Mouse (Mus musculus): ENCODE measurements at regions not wholly inside any gene's neighbourhood (a gene's known extent, or its start where the extent isn't known, plus 50 kb on each side); places are given as distances from the start of the nearest gene placed in this dataset.

DNA sequence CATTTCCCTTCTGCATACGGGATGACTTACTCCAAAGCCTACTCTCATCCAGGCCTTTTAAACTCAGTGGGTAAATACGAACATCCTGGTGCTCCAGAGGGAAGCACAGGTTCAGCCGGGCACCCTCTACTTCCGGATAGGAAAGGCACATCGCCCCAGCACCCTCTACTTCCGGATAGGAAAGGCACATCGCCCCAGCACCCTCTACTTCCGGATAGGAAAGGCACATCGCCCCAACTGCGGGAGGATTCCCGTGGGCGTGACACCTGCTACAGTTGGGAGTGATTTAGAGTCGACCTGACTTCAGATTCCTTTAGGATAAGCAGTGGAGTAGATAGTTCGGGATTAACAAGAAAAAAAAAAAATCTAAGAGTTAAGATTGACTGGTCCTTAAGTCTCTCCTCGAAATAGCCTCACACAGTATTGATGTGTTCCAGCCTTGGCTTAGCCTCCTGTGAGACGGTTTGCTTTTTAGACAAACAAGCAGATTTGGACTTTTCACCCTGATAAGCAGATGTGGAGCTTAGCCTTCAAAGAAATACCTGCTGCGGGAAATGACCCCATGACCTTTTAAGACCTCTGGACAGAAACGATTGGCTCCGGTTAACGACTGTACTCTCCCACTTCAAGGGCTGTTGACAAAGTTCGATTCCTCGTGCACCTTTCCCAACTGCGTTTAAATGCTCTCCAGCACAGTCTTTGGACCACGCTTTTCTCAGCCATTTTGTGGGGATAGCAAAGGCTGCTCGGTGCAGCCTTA lies 210.1 kb downstream of the Atp23 start:
- Histone ChIP-seq H3K4me1 (ENCODE audit: control insufficient read depth in 2 of 2, insufficient read depth in 2 of 2, low read length in 2 of 2) (no peaks in the 10 kb centered on the region), H3K36me3 (ENCODE audit: control insufficient read depth, insufficient read depth, low read length) (no peaks in the 10 kb centered on the region), H3K4me3 (ENCODE audit: control insufficient read depth in 1 of 2, insufficient read depth in 1 of 2, low read depth in 1 of 2, low read length in 2 of 2) (no peak overlapping the region), H3K9ac (ENCODE audit: low read length) (no peak overlapping the region), H3K9me3 (ENCODE audit: control insufficient read depth, low read length) (no peaks in the 10 kb centered on the region), H3K27ac (replicated peaks in 1 of 2; ENCODE audit: control insufficient read depth in 1 of 2, insufficient read depth in 1 of 2, low read depth in 2 of 2, low read length in 2 of 2) (no peak overlapping the region), H3K27me3 (ENCODE audit: control insufficient read depth, insufficient read depth, low read length) (no peaks in the 10 kb centered on the region), H3K4me2 (ENCODE audit: low read length) (no peak overlapping the region)
- WGBS, result 60% methylated on average over 25 of the region's 25 CpGs
- no peak for ATAC-seq (ENCODE audit: insufficient number of reproducible peaks, insufficient read depth, low FRiP score, low read depth)

DNA sequence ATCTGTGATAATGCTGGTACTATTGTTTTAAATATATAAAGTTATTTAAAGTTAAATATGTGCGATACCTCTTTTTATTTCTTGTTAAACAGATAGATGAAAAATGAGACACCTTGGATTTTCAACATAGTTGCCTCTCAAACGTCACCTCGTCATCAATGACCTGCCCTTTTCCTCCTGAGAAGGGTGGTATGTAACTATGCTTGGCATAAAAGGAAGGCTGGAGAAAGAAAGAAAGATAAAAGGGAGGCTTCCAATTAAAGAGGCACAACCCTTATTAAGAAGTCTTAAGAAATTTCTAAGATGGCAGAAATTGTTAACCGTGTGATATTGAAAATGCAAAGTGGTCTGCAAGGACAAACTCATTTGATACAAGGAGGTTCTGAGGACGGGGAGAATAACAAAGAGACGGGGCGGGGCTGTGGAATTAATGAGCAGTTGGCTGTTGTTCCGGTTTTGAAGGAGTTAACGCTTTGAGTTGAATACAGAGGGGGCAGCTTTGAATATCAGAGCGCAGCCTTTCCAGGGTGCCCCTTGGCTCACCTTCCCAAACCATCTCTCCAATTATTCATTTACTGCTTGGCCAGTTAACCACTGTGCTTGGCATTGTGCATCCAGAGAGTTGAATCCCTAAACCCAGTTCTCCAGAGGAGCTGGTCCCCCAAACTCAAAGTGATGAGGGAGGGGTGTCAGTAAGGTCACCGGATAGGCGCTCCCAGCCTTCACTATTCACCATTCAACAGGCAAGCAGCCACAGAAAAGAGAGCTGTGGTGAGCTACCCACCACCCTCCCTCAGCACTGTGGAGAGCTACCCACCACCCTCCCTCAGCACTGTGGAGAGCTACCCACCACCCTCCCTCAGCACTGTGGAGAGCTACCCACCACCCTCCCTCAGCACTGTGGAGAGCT lies 220.6 kb downstream of the Atp23 start:
- H3K27ac ChIP-seq (replicated peaks in 1 of 2; ENCODE audit: control insufficient read depth in 1 of 2, insufficient read depth in 1 of 2, low read depth in 2 of 2, low read length in 2 of 2), result no peak overlapping the region
- no peaks in the 10 kb centered on the region for H3K4me1 ChIP-seq (ENCODE audit: control insufficient read depth in 2 of 2, insufficient read depth in 2 of 2, low read length in 2 of 2)
- no peaks in the 10 kb centered on the region for H3K9me3 ChIP-seq (ENCODE audit: control insufficient read depth, low read length)
- no peaks in the 10 kb centered on the region for H3K27me3 ChIP-seq (ENCODE audit: control insufficient read depth, insufficient read depth, low read length)
- no peak overlapping the region for H3K4me2 ChIP-seq (ENCODE audit: low read length)
- H3K36me3 ChIP-seq (ENCODE audit: control insufficient read depth, insufficient read depth, low read length), result no peaks in the 10 kb centered on the region
- H3K4me3 ChIP-seq (ENCODE audit: control insufficient read depth in 1 of 2, insufficient read depth in 1 of 2, low read depth in 1 of 2, low read length in 2 of 2), result no peak overlapping the region
- ATAC-seq (ENCODE audit: insufficient number of reproducible peaks, insufficient read depth, low FRiP score, low read depth), result no peak
- no peak overlapping the region for H3K9ac ChIP-seq (ENCODE audit: low read length)
- WGBS, result 15% methylated on average over 12 of the region's 12 CpGs

DNA sequence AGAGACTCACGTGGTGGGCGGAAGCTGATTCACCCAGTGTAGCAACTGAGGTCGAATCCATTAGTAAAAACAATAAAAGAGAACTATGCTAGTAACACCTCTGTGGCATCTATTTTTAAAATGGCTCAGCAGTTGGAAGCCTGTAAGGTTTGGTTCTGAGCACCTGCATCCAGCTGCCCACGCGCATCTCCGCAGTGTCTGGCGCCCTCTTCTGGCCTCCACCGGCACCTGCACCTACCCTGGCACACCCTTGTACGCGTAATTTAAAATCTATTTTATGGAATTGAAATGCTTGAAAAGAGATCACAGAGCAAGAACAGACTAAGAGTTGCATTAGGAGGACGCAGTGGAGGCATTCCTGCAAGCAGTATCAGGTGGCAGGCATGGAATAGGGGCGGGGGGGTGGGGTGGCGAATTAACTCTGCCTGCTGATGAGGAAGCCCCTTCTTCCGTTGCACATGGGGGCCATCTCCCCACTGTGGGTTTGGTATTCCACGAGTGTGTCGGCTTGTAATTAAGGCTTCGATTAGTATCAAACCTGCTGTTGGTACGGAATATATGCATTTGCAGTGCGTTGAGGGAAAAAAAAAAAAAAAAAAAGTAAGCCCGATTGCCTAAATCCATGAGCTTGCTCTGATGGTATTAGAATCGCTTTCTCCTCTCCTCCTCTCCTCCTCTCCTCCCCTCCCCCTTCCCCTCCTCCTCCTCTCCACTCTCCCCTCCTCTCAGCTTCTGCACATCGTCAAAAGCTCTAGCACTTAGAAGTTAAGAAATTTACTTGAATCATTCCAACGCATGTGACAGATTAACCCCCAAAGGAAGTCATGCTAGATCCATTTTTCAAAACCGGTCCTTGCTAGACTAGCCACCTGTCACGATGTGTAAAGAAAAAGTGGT lies 221.7 kb downstream of the Atp23 start:
- no peak overlapping the region for H3K9ac ChIP-seq (ENCODE audit: low read length)
- H3K4me3 ChIP-seq (ENCODE audit: control insufficient read depth in 1 of 2, insufficient read depth in 1 of 2, low read depth in 1 of 2, low read length in 2 of 2), result no peak overlapping the region
- H3K9me3 ChIP-seq (ENCODE audit: control insufficient read depth, low read length), result no peaks in the 10 kb centered on the region
- no peak overlapping the region for H3K27ac ChIP-seq (replicated peaks in 1 of 2; ENCODE audit: control insufficient read depth in 1 of 2, insufficient read depth in 1 of 2, low read depth in 2 of 2, low read length in 2 of 2)
- H3K4me2 ChIP-seq (ENCODE audit: low read length), result no peak overlapping the region
- H3K27me3 ChIP-seq (ENCODE audit: control insufficient read depth, insufficient read depth, low read length), result no peaks in the 10 kb centered on the region
- 34% methylated on average over 25 of the region's 25 CpGs for WGBS
- H3K36me3 ChIP-seq (ENCODE audit: control insufficient read depth, insufficient read depth, low read length), result no peaks in the 10 kb centered on the region
- H3K4me1 ChIP-seq (ENCODE audit: control insufficient read depth in 2 of 2, insufficient read depth in 2 of 2, low read length in 2 of 2), result no peaks in the 10 kb centered on the region
- no peak for ATAC-seq (ENCODE audit: insufficient number of reproducible peaks, insufficient read depth, low FRiP score, low read depth)

DNA sequence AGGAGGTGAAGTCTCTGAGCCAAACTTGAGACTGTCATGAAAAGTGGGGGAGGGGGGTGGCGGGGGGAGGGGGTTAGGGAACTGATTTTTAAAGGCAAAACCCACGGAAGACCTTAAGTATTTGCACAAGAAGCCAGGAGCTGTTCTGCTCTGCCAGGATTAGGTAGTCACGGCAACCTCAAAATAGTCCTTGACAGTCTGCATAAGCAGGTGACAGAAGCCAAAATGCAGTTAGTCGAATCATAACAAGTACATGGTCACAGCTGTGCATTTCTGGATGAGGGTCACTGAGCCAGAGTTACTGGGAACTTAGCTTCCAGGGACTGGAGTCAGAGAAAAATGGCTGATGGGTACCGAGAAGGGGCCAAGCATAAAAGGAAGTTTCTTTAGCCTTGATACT lies 227.7 kb downstream of the Atp23 start:
- no peak overlapping the region for H3K4me3 ChIP-seq (ENCODE audit: control insufficient read depth in 1 of 2, insufficient read depth in 1 of 2, low read depth in 1 of 2, low read length in 2 of 2)
- no peak for ATAC-seq (ENCODE audit: insufficient number of reproducible peaks, insufficient read depth, low FRiP score, low read depth)
- no peak overlapping the region for H3K27ac ChIP-seq (replicated peaks in 1 of 2; ENCODE audit: control insufficient read depth in 1 of 2, insufficient read depth in 1 of 2, low read depth in 2 of 2, low read length in 2 of 2)
- 48% methylated on average over 5 of the region's 5 CpGs for WGBS
- no peak overlapping the region for H3K9ac ChIP-seq (ENCODE audit: low read length)
- H3K36me3 ChIP-seq (ENCODE audit: control insufficient read depth, insufficient read depth, low read length), result no peaks in the 10 kb centered on the region
- no peaks in the 10 kb centered on the region for H3K4me1 ChIP-seq (ENCODE audit: control insufficient read depth in 2 of 2, insufficient read depth in 2 of 2, low read length in 2 of 2)
- no peak overlapping the region for H3K4me2 ChIP-seq (ENCODE audit: low read length)
- no peaks in the 10 kb centered on the region for H3K9me3 ChIP-seq (ENCODE audit: control insufficient read depth, low read length)
- H3K27me3 ChIP-seq (ENCODE audit: control insufficient read depth, insufficient read depth, low read length), result no peaks in the 10 kb centered on the region

DNA sequence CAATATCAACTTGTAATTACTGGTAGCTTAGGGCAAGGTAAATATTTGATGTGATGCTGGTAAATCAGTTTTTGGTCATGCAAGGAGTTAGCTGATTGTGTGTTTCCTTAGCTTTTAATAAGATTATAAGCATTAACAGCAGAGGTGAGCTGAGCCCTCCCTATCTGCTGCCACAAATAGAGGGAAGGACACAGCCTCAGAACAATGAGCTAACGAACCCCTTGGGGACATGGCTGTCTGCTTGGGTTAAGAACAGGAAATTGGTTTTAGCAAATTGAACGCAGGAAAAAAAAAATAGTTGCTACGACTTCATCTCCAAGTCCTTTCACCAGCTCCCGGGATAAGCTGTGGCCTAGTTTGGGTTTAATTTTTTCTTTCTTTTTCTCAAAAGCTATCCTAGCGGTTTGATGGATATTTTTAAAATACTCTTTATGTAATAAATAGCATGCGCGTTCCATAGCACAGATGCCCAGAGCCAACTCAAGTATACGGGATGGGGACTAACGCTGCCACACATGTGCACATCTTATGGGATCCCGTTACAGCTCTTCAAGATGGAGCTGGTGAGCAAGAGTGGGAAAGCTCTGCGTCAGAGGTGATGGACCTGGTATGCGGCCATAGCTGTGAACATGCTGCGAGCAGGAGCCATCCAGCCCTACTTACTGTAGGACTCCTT lies 236.6 kb downstream of the Atp23 start:
- Histone ChIP-seq H3K4me2 (ENCODE audit: low read length) (no peak overlapping the region), H3K9me3 (ENCODE audit: control insufficient read depth, low read length) (0 out of 2 replicates have a peak, but pooled peaks cover 3% of the 10 kb centered on the region), H3K27me3 (ENCODE audit: control insufficient read depth, insufficient read depth, low read length) (no peaks in the 10 kb centered on the region), H3K36me3 (ENCODE audit: control insufficient read depth, insufficient read depth, low read length) (no peaks in the 10 kb centered on the region), H3K4me1 (ENCODE audit: control insufficient read depth in 2 of 2, insufficient read depth in 2 of 2, low read length in 2 of 2) (no peaks in the 10 kb centered on the region), H3K27ac (replicated peaks in 1 of 2; ENCODE audit: control insufficient read depth in 1 of 2, insufficient read depth in 1 of 2, low read depth in 2 of 2, low read length in 2 of 2) (no peak overlapping the region), H3K9ac (ENCODE audit: low read length) (no peak overlapping the region), H3K4me3 (ENCODE audit: control insufficient read depth in 1 of 2, insufficient read depth in 1 of 2, low read depth in 1 of 2, low read length in 2 of 2) (no peak overlapping the region)
- ATAC-seq (ENCODE audit: insufficient number of reproducible peaks, insufficient read depth, low FRiP score, low read depth), result no peak
- WGBS, result 79% methylated on average over 13 of the region's 13 CpGs

DNA sequence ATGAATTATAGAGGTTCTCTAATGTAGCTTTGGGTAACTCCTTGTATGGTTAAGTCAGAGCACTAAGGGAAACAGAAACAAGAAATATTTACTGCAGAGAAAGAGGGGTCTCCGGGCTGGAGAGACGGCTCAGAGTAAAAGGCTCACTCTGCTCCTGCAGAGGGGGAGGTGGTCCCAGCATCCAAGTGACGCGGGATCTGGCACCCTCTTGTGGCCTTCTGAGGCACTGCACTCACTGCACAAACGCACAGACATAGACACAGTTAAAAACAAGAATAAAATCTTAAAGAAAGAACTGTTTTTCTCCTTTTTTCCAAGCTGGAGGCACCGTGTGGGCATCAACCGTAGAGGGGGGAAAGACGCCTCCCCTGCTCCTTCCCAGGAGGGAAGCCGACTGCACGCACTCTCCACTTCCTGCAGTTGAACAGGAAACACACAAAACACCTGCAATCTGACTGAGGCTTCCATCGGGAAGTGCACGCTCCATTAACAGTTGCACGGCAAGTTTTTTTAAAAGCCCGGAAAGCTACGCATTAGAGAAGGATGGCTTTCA lies 237.6 kb downstream of the Atp23 start:
- no peak for ATAC-seq (ENCODE audit: insufficient number of reproducible peaks, insufficient read depth, low FRiP score, low read depth)
- H3K36me3 ChIP-seq (ENCODE audit: control insufficient read depth, insufficient read depth, low read length), result no peaks in the 10 kb centered on the region
- no peaks in the 10 kb centered on the region for H3K4me1 ChIP-seq (ENCODE audit: control insufficient read depth in 2 of 2, insufficient read depth in 2 of 2, low read length in 2 of 2)
- H3K4me3 ChIP-seq (ENCODE audit: control insufficient read depth in 1 of 2, insufficient read depth in 1 of 2, low read depth in 1 of 2, low read length in 2 of 2), result no peak overlapping the region
- H3K27ac ChIP-seq (replicated peaks in 1 of 2; ENCODE audit: control insufficient read depth in 1 of 2, insufficient read depth in 1 of 2, low read depth in 2 of 2, low read length in 2 of 2), result no peak overlapping the region
- no peak overlapping the region for H3K9ac ChIP-seq (ENCODE audit: low read length)
- 0 out of 2 replicates have a peak, but pooled peaks cover 3% of the 10 kb centered on the region for H3K9me3 ChIP-seq (ENCODE audit: control insufficient read depth, low read length)
- no peaks in the 10 kb centered on the region for H3K27me3 ChIP-seq (ENCODE audit: control insufficient read depth, insufficient read depth, low read length)
- 78% methylated on average over 15 of the region's 15 CpGs for WGBS
- H3K4me2 ChIP-seq (ENCODE audit: low read length), result no peak overlapping the region

All from heart, embryonic 14.5 days (tissue).